In genomic region chr15:82187924-82188323, GRCm38 (mm10) we compare ENCODE assay signal across 20 mouse cellular contexts. TPM values are rescaled to one million over a fixed set of nuclear protein-coding genes. Genes with fewer than 3 reads are reported as not detected.
DNase-seq lines count a peak whose midpoint lies in the region; ATAC-seq and TF ChIP-seq lines count a peak whose summit lies in the region.
"Had no signal": no experiment of that assay in that cellular context is flagged by ENCODE, and none has a peak within 500 bp of the region (broad histone marks: within the 10 kb centered on the region; RNA-seq: fewer than 3 reads in every experiment).

No protein-coding gene starts in this region.

- TF ChIP-seq EP300 in heart, adult 2 months (IDR thresholded peaks at IDR 0.05; ENCODE audit: insufficient read depth, low read depth, low read length), result no peak
- peak; percentile 35 for TF ChIP-seq EP300 in liver, embryonic 14.5 days (IDR thresholded peaks at IDR 0.05; ENCODE audit: low read depth)

- no peaks in the 10 kb centered on the region for H3K79me2 ChIP-seq in heart, adult 2 months (replicated peaks; ENCODE audit: control insufficient read depth, insufficient read depth, low read length)

- intact Hi-C loops in heart, adult 2 months (cut with DNase I), result no loop called here

- WGBS in heart, embryonic 10.5 days, result 90% methylated on average over 1 of the region's 1 CpGs
- 94% methylated on average over 1 of the region's 1 CpGs for WGBS in heart, adult 2 months
- WGBS in liver, embryonic 14.5 days (ENCODE audit: insufficient replicate concordance), result 90% methylated on average over 1 of the region's 1 CpGs

- H3K27ac ChIP-seq in heart, embryonic 10.5 days, result 0 out of 2 replicates have a peak overlapping the region, but pooled peaks have one; percentile 13
- no peak overlapping the region for H3K27ac ChIP-seq in heart, adult 2 months
- H3K27ac ChIP-seq in liver, embryonic 14.5 days, result peak overlapping the region; percentile 88
- H3K27ac ChIP-seq: forebrain, embryonic 15.5 days; hindbrain, embryonic 12.5 days; intestine, embryonic 15.5 days; kidney, embryonic 15.5 days; macrophage; midbrain, embryonic 10.5 days; neural tube, embryonic 13.5 days had no signal

- no peak for TF ChIP-seq CTCF in heart, adult 2 months (IDR thresholded peaks at IDR 0.05)
- no peak for TF ChIP-seq CTCF in liver, embryonic 14.5 days (IDR thresholded peaks at IDR 0.05; ENCODE audit: low read depth)

- peaks cover 60% of the 10 kb centered on the region for H3K4me1 ChIP-seq in heart, embryonic 10.5 days
- peaks cover 1% of the 10 kb centered on the region; the same call in 1 of the 2 replicates for H3K4me1 ChIP-seq in heart, adult 2 months (ENCODE audit: control insufficient read depth, insufficient read depth, low read length)
- H3K4me1 ChIP-seq in liver, embryonic 14.5 days (replicated peaks; ENCODE audit: control insufficient read depth in 2 of 2, insufficient read depth in 2 of 2, low read length in 1 of 2), result peaks cover 48 to 51% of the 10 kb centered on the region in 2 experiments
- H3K4me1 ChIP-seq: forebrain, embryonic 15.5 days; hindbrain, embryonic 12.5 days; midbrain, embryonic 10.5 days; neural tube, embryonic 13.5 days had no signal

- no peaks in the 10 kb centered on the region for H3K9me3 ChIP-seq in heart, embryonic 10.5 days
- H3K9me3 ChIP-seq in liver, embryonic 14.5 days (ENCODE audit: control insufficient read depth, low read length), result peaks cover 1% of the 10 kb centered on the region; the same call in 1 of the 2 replicates
- H3K9me3 ChIP-seq: forebrain, embryonic 15.5 days; hindbrain, embryonic 12.5 days; intestine, embryonic 15.5 days; kidney, embryonic 15.5 days; midbrain, embryonic 10.5 days; neural tube, embryonic 13.5 days had no signal

- H3K9ac ChIP-seq in heart, adult 2 months (ENCODE audit: low read depth, low read length), result no peak overlapping the region
- H3K9ac ChIP-seq in liver, embryonic 14.5 days (replicated peaks), result 0 out of 2 replicates have a peak overlapping the region, but pooled peaks have one; percentile 41
- H3K9ac ChIP-seq: forebrain, embryonic 15.5 days; hindbrain, embryonic 12.5 days; intestine, embryonic 15.5 days; kidney, embryonic 15.5 days; neural tube, embryonic 13.5 days had no signal

- H3K4me3 ChIP-seq in heart, embryonic 10.5 days, result no peak overlapping the region
- no peak overlapping the region for H3K4me3 ChIP-seq in heart, adult 2 months
- H3K4me3 ChIP-seq in liver, embryonic 14.5 days (ENCODE audit: insufficient read depth in 1 of 2, low read depth in 2 of 2, low read length in 2 of 2), result no peak overlapping the region
- H3K4me3 ChIP-seq: forebrain, embryonic 15.5 days; hindbrain, embryonic 12.5 days; intestine, embryonic 15.5 days; kidney, embryonic 15.5 days; midbrain, embryonic 10.5 days; neural tube, embryonic 13.5 days had no signal

- ATAC-seq in liver, embryonic 14.5 days (ENCODE audit: insufficient read depth), result no peak
- ATAC-seq: forebrain, embryonic 15.5 days; intestine, embryonic 15.5 days had no signal

- H3K4me2 ChIP-seq in liver, embryonic 14.5 days (ENCODE audit: low read depth), result no peak overlapping the region
- H3K4me2 ChIP-seq: forebrain, embryonic 15.5 days; hindbrain, embryonic 12.5 days; intestine, embryonic 15.5 days; kidney, embryonic 15.5 days; neural tube, embryonic 13.5 days had no signal

- peaks cover 84% of the 10 kb centered on the region for H3K36me3 ChIP-seq in heart, embryonic 10.5 days
- no peaks in the 10 kb centered on the region for H3K36me3 ChIP-seq in heart, adult 2 months (ENCODE audit: control insufficient read depth, insufficient read depth, low read length)
- peaks cover 53% of the 10 kb centered on the region for H3K36me3 ChIP-seq in liver, embryonic 14.5 days (replicated peaks; ENCODE audit: control insufficient read depth, insufficient read depth, low read depth)

- no peak for DNase-seq in heart, embryonic 10.5 days (ENCODE audit: low spot score)
- no peak for DNase-seq in heart, adult 2 months
- peak; percentile 32 for DNase-seq in CD4-positive, CD25-positive, alpha-beta regulatory T cell, adult 2 months (ENCODE audit: low read depth, low spot score)
- peak; percentile 89 for DNase-seq in R1 (ENCODE audit: low read depth, low spot score)
- no peak for DNase-seq in liver, embryonic 14.5 days (ENCODE audit: low read depth in 3 of 3, low spot score in 3 of 3)
- no peak for DNase-seq in frontal cortex, postnatal 14 days (ENCODE audit: low spot score in 2 of 2)
- no peak for DNase-seq in layer of hippocampus, adult 9-11 months
- DNase-seq in left cerebral cortex, adult 11 months (ENCODE audit: low spot score), result no peak
- DNase-seq: embryo, embryonic 11 days; layer of hippocampus, postnatal 36 days had no signal

- H3K27me3 ChIP-seq in heart, embryonic 10.5 days (ENCODE audit: insufficient read depth, poor library complexity, severe bottlenecking), result no peaks in the 10 kb centered on the region
- H3K27me3 ChIP-seq in heart, adult 2 months (ENCODE audit: control insufficient read depth, insufficient read depth, low read length), result no peaks in the 10 kb centered on the region
- H3K27me3 ChIP-seq in liver, embryonic 14.5 days (ENCODE audit: control insufficient read depth, insufficient read depth, low read length), result no peaks in the 10 kb centered on the region
- H3K27me3 ChIP-seq: forebrain, embryonic 15.5 days; hindbrain, embryonic 12.5 days; intestine, embryonic 15.5 days; kidney, embryonic 15.5 days; neural tube, embryonic 13.5 days had no signal

- no peak for TF ChIP-seq POLR2A in heart, adult 2 months (IDR thresholded peaks at IDR 0.05; ENCODE audit: insufficient read depth, low read depth, low read length)

RNA-seq across cellular contexts. Expression of gene Shisa8, which starts 24.7 kb away (rescaled TPM):
- 0.11 and 0.13 TPM in 2 replicates for polyA plus RNA-seq in heart, embryonic 10.5 days (2016; fragmentation: Nextera tagmentation; extraction: Ambion mirVana)
- under 1 TPM; 0.13 to 0.23 TPM for total RNA-seq in heart, adult 2 months (2021)
- polyA plus RNA-seq in heart, adult 2 months (2012; rRNA removed), result 0.15 and 0.21 TPM in 2 replicates
- polyA plus RNA-seq in liver, embryonic 14.5 days (2012; rRNA removed), result 0.15 and 0.19 TPM in 2 replicates
- 0.05 and 0.09 TPM in 2 replicates for polyA plus RNA-seq in liver, embryonic 14.5 days (2014; fragmentation: Nextera tagmentation; extraction: Ambion mirVana)
- total RNA-seq: gastrocnemius, postnatal 36 days had no signal
- polyA plus RNA-seq: macrophage had no signal

RNA-seq across cellular contexts. Expression of gene Tnfrsf13c, which starts 36.2 kb away (rescaled TPM):
- 0.20 TPM in 1 of 2 replicates, not detected in the other for polyA plus RNA-seq in heart, embryonic 10.5 days (2016; fragmentation: Nextera tagmentation; extraction: Ambion mirVana)
- total RNA-seq in heart, adult 2 months (2021), result under 1 TPM; 0.16 to 0.18 TPM
- polyA plus RNA-seq in heart, adult 2 months (2012; rRNA removed), result 0.44 and 0.86 TPM in 2 replicates
- polyA plus RNA-seq in liver, embryonic 14.5 days (2012; rRNA removed), result 0.54 and 0.66 TPM in 2 replicates
- 0.14 and 0.58 TPM in 2 replicates for polyA plus RNA-seq in liver, embryonic 14.5 days (2014; fragmentation: Nextera tagmentation; extraction: Ambion mirVana)
- total RNA-seq: gastrocnemius, postnatal 36 days had no signal
- polyA plus RNA-seq: heart, postnatal 0 days; intestine, embryonic 15.5 days; lung, embryonic 16.5 days had no signal

RNA-seq across cellular contexts. Expression of gene Srebf2, which starts 40.9 kb away (rescaled TPM):
- polyA plus RNA-seq in heart, embryonic 10.5 days (2016; fragmentation: Nextera tagmentation; extraction: Ambion mirVana), result 129 and 133 TPM in 2 replicates
- 10 to 100 TPM; 22.4 to 24.2 TPM for total RNA-seq in heart, adult 2 months (2021)
- polyA plus RNA-seq in heart, adult 2 months (2012; rRNA removed), result 33.3 and 45.3 TPM in 2 replicates
- 29.3 and 37.1 TPM in 2 replicates for polyA plus RNA-seq in liver, embryonic 14.5 days (2012; rRNA removed)
- 30.8 and 35.2 TPM in 2 replicates for polyA plus RNA-seq in liver, embryonic 14.5 days (2014; fragmentation: Nextera tagmentation; extraction: Ambion mirVana)

RNA-seq across cellular contexts. Expression of gene Cenpm, which starts 56.6 kb away (rescaled TPM):
- 58.1 and 66.3 TPM in 2 replicates for polyA plus RNA-seq in heart, embryonic 10.5 days (2016; fragmentation: Nextera tagmentation; extraction: Ambion mirVana)
- total RNA-seq in heart, adult 2 months (2021), result under 1 TPM; 0.39 to 0.42 TPM
- 0.76 and 1.7 TPM in 2 replicates for polyA plus RNA-seq in heart, adult 2 months (2012; rRNA removed)
- 19.1 and 21.6 TPM in 2 replicates for polyA plus RNA-seq in liver, embryonic 14.5 days (2012; rRNA removed)
- 42.1 and 45.1 TPM in 2 replicates for polyA plus RNA-seq in liver, embryonic 14.5 days (2014; fragmentation: Nextera tagmentation; extraction: Ambion mirVana)

Comparison
In these comparisons a context has a peak if more than half of its experiments do, and no peak if none do; other contexts are left out.
1. DNase-seq: peak in CD4-positive, CD25-positive, alpha-beta regulatory T cell, adult 2 months (single experiment) and R1 (single experiment); none in heart, embryonic 10.5 days (single experiment), heart, adult 2 months (0 of 2), liver, embryonic 14.5 days (0 of 3), frontal cortex, postnatal 14 days (0 of 2), layer of hippocampus, adult 9-11 months (single experiment) and left cerebral cortex, adult 11 months (single experiment).